Mouse (Mus musculus) limb, embryonic 11.5 days (tissue): ENCODE measurements around the gene Nudt3. TPM values are rescaled to one million over a fixed set of nuclear protein-coding genes. Genes with fewer than 3 reads are reported as not detected.

Experiments used
- ATAC-seq: fragments of 200-750 bp; cut with Nextera tagmentation; 2 replicates; pipeline ENCODE4 v1.8.0; 2017; ENCODE audit warnings: low read depth; ENCODE audit not compliant: insufficient number of reproducible peaks, low FRiP score, low TSS enrichment
- DNase-seq: peaks from one replicate; pipeline ENCODE4 v3.0.0-alpha.2; 2015; ENCODE audit warnings: low spot score
- H3K27ac ChIP-seq: fragments of 300-500 bp; sonication (generic); replicated peaks from 2 replicates; pipeline ENCODE4 v1.5.1; 2014; ENCODE audit warnings: low read depth, mild to moderate bottlenecking, low read length
- H3K27me3 ChIP-seq: fragments of 300-500 bp; sonication (generic); 2 replicates; pipeline ENCODE4 v1.6.1; 2014; ENCODE audit warnings: mild to moderate bottlenecking, low read length, mixed read lengths; ENCODE audit not compliant: control insufficient read depth, insufficient read depth
- H3K36me3 ChIP-seq: fragments of 300-500 bp; sonication (generic); 2 replicates; pipeline ENCODE4 v1.6.1; 2014; ENCODE audit warnings: mild to moderate bottlenecking, low read length, moderate library complexity, mixed read lengths; ENCODE audit not compliant: control insufficient read depth, insufficient read depth
- H3K4me1 ChIP-seq: fragments of 300-500 bp; sonication (generic); 2 replicates; pipeline ENCODE4 v1.6.1; 2014; ENCODE audit warnings: low read length, mixed read lengths; ENCODE audit not compliant: control insufficient read depth, insufficient read depth
- H3K4me2 ChIP-seq: fragments of 300-500 bp; sonication (generic); 2 replicates; pipeline ENCODE4 v1.6.1; 2014; ENCODE audit warnings: low read depth, mild to moderate bottlenecking, moderate library complexity; ENCODE audit not compliant: severe bottlenecking
- H3K4me3 ChIP-seq: fragments of 300-500 bp; sonication (generic); 2 replicates; pipeline ENCODE4 v1.5.1; 2014; ENCODE audit warnings: low read depth, low read length
- H3K9ac ChIP-seq: fragments of 300-500 bp; sonication (generic); 2 replicates; pipeline ENCODE4 v1.6.1; 2014; ENCODE audit warnings: mild to moderate bottlenecking, low read length
- H3K9me3 ChIP-seq: fragments of 300-500 bp; sonication (generic); 2 replicates; pipeline ENCODE4 v1.6.1; 2016; ENCODE audit warnings: low read length; ENCODE audit not compliant: control insufficient read depth
- WGBS: fragments of 180-500 bp; shearing (Covaris S2); extraction: QIAGEN DNeasy Blood & Tissue Kit; methylation state at CpG from one replicate; pipeline ENCODE4 v1.1.7; 2014; 5-methylcytosine and 5-hydroxymethylcytosine counted together
- polyA plus RNA-seq: library from polyadenylated mRNA; unstranded; fragments of >200 nt; fragmentation: Nextera tagmentation; extraction: Ambion mirVana; gene quantifications from 2 replicates; pipeline ENCODE4 v1.2.1, GENCODE M21; 2014

The Nudt3 gene
- polyA plus RNA-seq, 1 experiment from 2014 or later = 42.2 TPM

- Histone ChIP-seq H3K27ac (no peak overlapping the region), H3K4me3 (peak overlapping the region; percentile 100), H3K4me2 (peak overlapping the region; percentile 75), H3K9ac (peak overlapping the region; percentile 38; the same call in 1 of the 2 replicates), H3K27me3 (no peaks in the 10 kb centered on the region), H3K4me1 (peaks cover 10% of the 10 kb centered on the region; the same call in 1 of the 2 replicates), H3K9me3 (no peaks in the 10 kb centered on the region; the same call in 1 of the 2 replicates), H3K36me3 (peaks cover 10% of the 10 kb centered on the region; the same call in 1 of the 2 replicates)
- no peak for DNase-seq
- 60% methylated on average over 8 of the region's 8 CpGs for WGBS
- ATAC-seq = no peak
Observed at GRCm38 (mm10) chr17:27621161-27621560, 2.1 kb downstream of the Nudt3 start.

- H3K4me3 ChIP-seq = no peak overlapping the region
- H3K27ac ChIP-seq = no peak overlapping the region
- H3K9me3 ChIP-seq = no peaks in the 10 kb centered on the region; the same call in 1 of the 2 replicates
- 82% methylated on average over 7 of the region's 7 CpGs for WGBS
- H3K27me3 ChIP-seq = no peaks in the 10 kb centered on the region
- DNase-seq (no peak), ATAC-seq (no peak)
- peaks cover 10% of the 10 kb centered on the region; the same call in 1 of the 2 replicates for H3K36me3 ChIP-seq
- peaks cover 6% of the 10 kb centered on the region; the same call in 1 of the 2 replicates for H3K4me1 ChIP-seq
- no peak overlapping the region for H3K4me2 ChIP-seq
- H3K9ac ChIP-seq = no peak overlapping the region
Observed at GRCm38 (mm10) chr17:27615388-27615787, 7.9 kb downstream of the Nudt3 start.

- Histone ChIP-seq H3K9ac (no peak overlapping the region; the same call in 1 of the 2 replicates), H3K4me1 (peaks cover 6% of the 10 kb centered on the region; the same call in 1 of the 2 replicates), H3K9me3 (no peaks in the 10 kb centered on the region; the same call in 1 of the 2 replicates), H3K36me3 (peaks cover 7% of the 10 kb centered on the region; the same call in 1 of the 2 replicates), H3K4me2 (no peak overlapping the region), H3K27ac (no peak overlapping the region), H3K4me3 (no peak overlapping the region), H3K27me3 (no peaks in the 10 kb centered on the region)
- no peak for DNase-seq
- ATAC-seq = no peak
- WGBS = 91% methylated on average over 4 of the region's 4 CpGs
Observed at GRCm38 (mm10) chr17:27613016-27613415, 10.3 kb downstream of the Nudt3 start.

- peaks cover 6% of the 10 kb centered on the region; the same call in 1 of the 2 replicates for H3K4me1 ChIP-seq
- no peak overlapping the region for H3K27ac ChIP-seq
- H3K9ac ChIP-seq = 0 out of 2 replicates have a peak overlapping the region, but pooled peaks have one; percentile 3
- no peaks in the 10 kb centered on the region for H3K27me3 ChIP-seq
- DNase-seq = no peak
- ATAC-seq = no peak
- no peak overlapping the region for H3K4me3 ChIP-seq
- 76% methylated on average over 5 of the region's 5 CpGs for WGBS
- H3K36me3 ChIP-seq = 0 out of 2 replicates have a peak, but pooled peaks cover 2% of the 10 kb centered on the region
- H3K9me3 ChIP-seq = no peaks in the 10 kb centered on the region; the same call in 1 of the 2 replicates
- no peak overlapping the region for H3K4me2 ChIP-seq
Observed at GRCm38 (mm10) chr17:27611994-27612393, 11.3 kb downstream of the Nudt3 start.

- WGBS = 72% methylated on average over 3 of the region's 3 CpGs
- no peak overlapping the region for H3K4me2 ChIP-seq
Observed at GRCm38 (mm10) chr17:27611519-27611884, 11.8 kb downstream of the Nudt3 start.

GRCm38 (mm10) chr17:27610679-27611518 is 12.4 kb downstream of the Nudt3 start:
- H3K27me3 ChIP-seq = no peaks in the 10 kb centered on the region
- ATAC-seq (no peak), DNase-seq (no peak)
- H3K4me2 ChIP-seq = no peak overlapping the region
- no peak overlapping the region for H3K27ac ChIP-seq
- H3K36me3 ChIP-seq = no peaks in the 10 kb centered on the region; the same call in 1 of the 2 replicates
- H3K9me3 ChIP-seq = no peaks in the 10 kb centered on the region
- H3K4me1 ChIP-seq = peaks cover 6% of the 10 kb centered on the region; the same call in 1 of the 2 replicates
- no peak overlapping the region for H3K4me3 ChIP-seq
- WGBS = 87% methylated on average over 10 of the region's 10 CpGs
- no peak overlapping the region for H3K9ac ChIP-seq

More at GRCm38 (mm10) chr17:27611519-27611884, 11.8 kb downstream of the Nudt3 start:
- ATAC-seq (no peak), DNase-seq (no peak)
- no peaks in the 10 kb centered on the region for H3K27me3 ChIP-seq
- H3K36me3 ChIP-seq = no peaks in the 10 kb centered on the region
- H3K4me3 ChIP-seq = no peak overlapping the region
- H3K27ac ChIP-seq = no peak overlapping the region
- no peaks in the 10 kb centered on the region; the same call in 1 of the 2 replicates for H3K9me3 ChIP-seq
- 0 out of 2 replicates have a peak overlapping the region, but pooled peaks have one; percentile 3 for H3K9ac ChIP-seq
- peaks cover 6% of the 10 kb centered on the region; the same call in 1 of the 2 replicates for H3K4me1 ChIP-seq

- Histone ChIP-seq H3K4me2 (no peak overlapping the region), H3K4me3 (no peak overlapping the region), H3K27me3 (no peaks in the 10 kb centered on the region), H3K9me3 (no peaks in the 10 kb centered on the region), H3K9ac (no peak overlapping the region), H3K27ac (no peak overlapping the region), H3K4me1 (peaks cover 6% of the 10 kb centered on the region; the same call in 1 of the 2 replicates), H3K36me3 (no peaks in the 10 kb centered on the region; the same call in 1 of the 2 replicates)
- 86% methylated on average over 7 of the region's 7 CpGs for WGBS
- ATAC-seq (no peak), DNase-seq (no peak)
Observed at GRCm38 (mm10) chr17:27609576-27609975, 13.7 kb downstream of the Nudt3 start.

DNA sequence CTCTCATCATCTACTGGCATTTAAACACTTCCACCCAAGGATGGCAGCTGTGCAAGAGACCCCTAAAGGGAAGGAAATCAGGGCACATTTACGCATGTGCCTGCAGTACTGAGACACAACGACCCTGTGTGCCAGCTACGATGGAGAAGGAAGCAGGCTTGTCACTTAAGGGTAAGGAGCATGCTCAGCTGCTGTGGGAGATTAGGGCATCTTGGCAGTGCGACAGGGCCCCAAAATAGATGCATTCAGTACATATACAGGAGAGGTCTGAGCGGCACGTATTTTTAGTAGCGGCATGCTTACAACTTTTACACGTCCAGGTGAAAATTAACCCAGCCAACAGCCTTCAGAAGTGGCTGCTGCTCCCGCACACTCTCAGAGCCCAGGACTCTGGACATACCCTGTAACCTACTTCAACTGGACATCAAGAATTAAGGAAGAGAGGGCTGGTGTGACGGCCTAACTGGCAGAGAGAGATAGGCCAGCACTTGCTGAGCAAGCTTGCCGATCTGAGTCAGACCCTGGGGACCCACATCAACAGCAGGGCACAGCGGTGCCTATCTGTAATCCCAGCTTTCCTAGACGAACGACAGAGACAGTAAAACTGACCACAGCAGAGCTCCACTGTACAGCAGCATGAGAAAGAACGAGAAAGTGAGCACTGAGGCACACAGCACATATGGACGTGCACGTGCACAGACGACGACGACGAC is 19.6 kb downstream of the Nudt3 start:
- H3K4me3 ChIP-seq = no peak overlapping the region
- no peak overlapping the region for H3K4me2 ChIP-seq
- H3K9ac ChIP-seq = no peak overlapping the region
- DNase-seq = no peak
- no peaks in the 10 kb centered on the region for H3K27me3 ChIP-seq
- ATAC-seq = no peak
- H3K36me3 ChIP-seq = peaks cover 6% of the 10 kb centered on the region
- no peaks in the 10 kb centered on the region for H3K9me3 ChIP-seq
- 0 out of 2 replicates have a peak, but pooled peaks cover 10% of the 10 kb centered on the region for H3K4me1 ChIP-seq
- no peak overlapping the region for H3K27ac ChIP-seq
- WGBS = 83% methylated on average over 21 of the region's 21 CpGs
